Mouse (Mus musculus) erythroblast, embryonic 14.5 days (primary cell): ENCODE results near the gene Rasgrp2. TPM values are rescaled to one million over a fixed set of nuclear protein-coding genes. Genes with fewer than 3 reads are reported as not detected.
A peak's percentile ranks its signal among the peaks of the same experiment; 100 is the strongest.

ENCODE experiments used
- H3K27me3 ChIP-seq: 2 replicates; pipeline ENCODE4 v1.6.1; 2012; ENCODE audit warnings: inconsistent platforms; ENCODE audit not compliant: control insufficient read depth
- H3K36me3 ChIP-seq: 2 replicates; pipeline ENCODE4 v1.6.1; 2012; ENCODE audit warnings: mild to moderate bottlenecking, inconsistent platforms; ENCODE audit not compliant: control insufficient read depth
- H3K4me1 ChIP-seq: 2 replicates; pipeline ENCODE4 v1.6.1; 2012; ENCODE audit warnings: inconsistent platforms; ENCODE audit not compliant: control insufficient read depth
- H3K4me3 ChIP-seq: replicated peaks from 2 replicates; pipeline ENCODE3; 2012; ENCODE audit warnings: moderate library complexity, mild to moderate bottlenecking, inconsistent platforms
- H3K9me3 ChIP-seq: 2 replicates; pipeline ENCODE4 v1.6.1; 2012; ENCODE audit warnings: low read length, inconsistent platforms, mixed read lengths; ENCODE audit not compliant: control insufficient read depth
- GATA1 ChIP-seq: IDR thresholded peaks from 2 replicates; pipeline ENCODE4 v1.6.1; 2012; ENCODE audit warnings: low read length, inconsistent platforms, mixed read lengths
- TAL1 ChIP-seq: IDR thresholded peaks from 3 replicates; pipeline ENCODE4 v1.6.1; 2012; ENCODE audit warnings: low read length, inconsistent platforms, mixed read lengths
- polyA plus RNA-seq: library from polyadenylated mRNA; stranded (reverse); fragments of >175 nt; gene quantifications from 2 replicates; pipeline ENCODE4 v1.2.3, GENCODE M21; 2012

Gene Rasgrp2
- polyA plus RNA-seq, 1 experiment: 0.71 TPM

DNA sequence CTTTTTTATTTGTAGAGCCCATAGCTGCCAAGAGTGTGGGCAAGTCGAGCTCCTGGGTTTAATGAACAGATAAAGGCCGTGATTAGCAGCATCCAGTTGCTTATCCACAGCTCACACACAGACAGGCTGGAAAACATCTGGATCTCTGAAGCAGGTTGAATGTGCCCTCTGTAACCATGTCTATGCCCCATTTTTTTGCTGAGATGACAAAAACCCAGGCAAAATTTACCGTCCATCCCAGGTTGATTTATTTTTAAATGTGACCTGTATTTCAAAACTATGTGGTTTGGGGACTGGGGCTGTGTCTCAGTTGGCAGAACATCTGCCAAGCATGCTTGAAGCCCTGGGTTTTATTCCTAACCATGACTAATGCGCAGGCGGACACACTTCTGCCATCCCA, 10.0 kb downstream of the Rasgrp2 start:
- no peaks in the 10 kb centered on the region for H3K9me3 ChIP-seq
- peaks cover 5% of the 10 kb centered on the region for H3K4me1 ChIP-seq
- TF ChIP-seq TAL1: no peak
- TF ChIP-seq GATA1: no peak
- no peaks in the 10 kb centered on the region; the same call in 1 of the 2 replicates for H3K36me3 ChIP-seq
- H3K4me3 ChIP-seq: no peak overlapping the region
- no peaks in the 10 kb centered on the region for H3K27me3 ChIP-seq

DNA sequence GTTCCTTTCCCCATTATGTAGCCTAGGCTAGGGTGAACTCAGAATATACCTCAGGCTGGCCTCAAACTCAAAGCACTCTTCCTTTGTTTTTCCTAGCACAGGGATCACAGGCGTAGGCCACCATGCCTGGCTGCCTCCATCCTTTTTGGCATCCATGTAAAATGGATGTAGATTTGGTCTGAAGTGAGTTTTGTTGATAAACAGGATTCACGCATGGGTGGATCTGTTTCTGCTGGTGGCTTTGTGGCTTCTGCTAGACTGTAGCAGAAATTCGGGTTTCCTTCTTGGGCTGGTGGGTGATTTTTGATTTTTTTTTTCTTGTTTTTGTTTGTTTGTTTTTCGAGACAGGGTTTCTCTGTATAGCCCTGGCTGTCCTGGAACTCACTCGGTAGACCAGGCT, 10.8 kb downstream of the Rasgrp2 start:
- Histone ChIP-seq H3K4me1 (peaks cover under 1% of the 10 kb centered on the region), H3K36me3 (no peaks in the 10 kb centered on the region; the same call in 1 of the 2 replicates)
- TF ChIP-seq GATA1 (no peak), TAL1 (no peak)

DNA sequence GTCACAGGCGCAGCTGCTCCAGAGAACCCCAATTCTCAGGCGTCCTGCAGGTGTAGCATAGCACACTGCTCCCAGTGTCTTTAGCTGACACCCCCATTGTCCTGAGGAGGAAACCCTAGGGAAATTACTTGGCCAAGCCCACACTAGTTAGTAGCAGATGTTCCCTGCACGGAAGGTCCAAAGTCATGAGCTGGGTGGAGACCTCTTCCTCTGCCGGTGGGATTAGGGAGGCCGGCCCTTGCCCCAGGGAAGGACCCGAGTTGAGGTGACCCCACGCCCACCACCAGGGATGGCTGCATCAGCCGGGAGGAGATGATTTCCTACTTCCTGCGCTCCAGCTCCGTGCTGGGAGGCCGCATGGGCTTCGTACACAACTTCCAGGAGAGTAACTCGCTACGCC, 13.7 kb downstream of the Rasgrp2 start:
- no peaks in the 10 kb centered on the region for H3K9me3 ChIP-seq

More for the DNA sequence above, 10.8 kb downstream of the Rasgrp2 start:
- H3K4me3 ChIP-seq: no peak overlapping the region
- H3K27me3 ChIP-seq: no peaks in the 10 kb centered on the region
- no peaks in the 10 kb centered on the region for H3K9me3 ChIP-seq

DNA sequence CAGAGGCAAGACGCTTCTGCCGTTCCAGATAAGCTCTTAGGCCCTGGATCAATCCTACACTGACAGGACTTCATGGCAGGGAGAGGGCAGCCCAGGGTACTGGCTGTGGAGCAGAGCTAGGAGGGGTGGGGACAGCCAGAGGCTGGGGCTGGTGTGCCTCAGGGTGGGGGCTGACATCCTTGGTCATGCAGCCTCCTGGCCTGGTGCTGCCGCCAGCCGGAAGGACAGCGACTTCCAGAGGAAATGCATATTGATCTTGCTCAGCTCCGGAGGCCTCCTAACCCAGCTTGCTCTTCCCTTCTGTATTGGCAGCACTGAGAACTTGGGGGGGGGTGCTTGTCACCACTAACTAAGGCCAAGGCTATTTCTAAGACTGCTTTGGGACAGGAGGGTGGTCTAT, 16.3 kb downstream of the Rasgrp2 start:
- no peaks in the 10 kb centered on the region for H3K36me3 ChIP-seq
- no peak overlapping the region for H3K4me3 ChIP-seq
- H3K27me3 ChIP-seq: peaks cover 45% of the 10 kb centered on the region
- H3K9me3 ChIP-seq: no peaks in the 10 kb centered on the region
- TF ChIP-seq TAL1: no peak
- TF ChIP-seq GATA1: no peak
- H3K4me1 ChIP-seq: peaks cover 6% of the 10 kb centered on the region

More for the DNA sequence above, 13.7 kb downstream of the Rasgrp2 start:
- no peaks in the 10 kb centered on the region; the same call in 1 of the 2 replicates for H3K36me3 ChIP-seq
- H3K4me3 ChIP-seq: no peak overlapping the region
- peaks cover 18% of the 10 kb centered on the region for H3K27me3 ChIP-seq
- no peaks in the 10 kb centered on the region for H3K4me1 ChIP-seq
- TF ChIP-seq GATA1 (no peak), TAL1 (no peak)

- H3K9me3 ChIP-seq: no peaks in the 10 kb centered on the region
- TF ChIP-seq TAL1 (no peak), GATA1 (no peak)
- H3K27me3 ChIP-seq: peaks cover 53% of the 10 kb centered on the region
- no peak overlapping the region for H3K4me3 ChIP-seq
- H3K4me1 ChIP-seq: peaks cover 6% of the 10 kb centered on the region
- no peaks in the 10 kb centered on the region for H3K36me3 ChIP-seq
Observed at GRCm38 (mm10) chr19:6416124-6416770, 17.1 kb downstream of the Rasgrp2 start.

DNA sequence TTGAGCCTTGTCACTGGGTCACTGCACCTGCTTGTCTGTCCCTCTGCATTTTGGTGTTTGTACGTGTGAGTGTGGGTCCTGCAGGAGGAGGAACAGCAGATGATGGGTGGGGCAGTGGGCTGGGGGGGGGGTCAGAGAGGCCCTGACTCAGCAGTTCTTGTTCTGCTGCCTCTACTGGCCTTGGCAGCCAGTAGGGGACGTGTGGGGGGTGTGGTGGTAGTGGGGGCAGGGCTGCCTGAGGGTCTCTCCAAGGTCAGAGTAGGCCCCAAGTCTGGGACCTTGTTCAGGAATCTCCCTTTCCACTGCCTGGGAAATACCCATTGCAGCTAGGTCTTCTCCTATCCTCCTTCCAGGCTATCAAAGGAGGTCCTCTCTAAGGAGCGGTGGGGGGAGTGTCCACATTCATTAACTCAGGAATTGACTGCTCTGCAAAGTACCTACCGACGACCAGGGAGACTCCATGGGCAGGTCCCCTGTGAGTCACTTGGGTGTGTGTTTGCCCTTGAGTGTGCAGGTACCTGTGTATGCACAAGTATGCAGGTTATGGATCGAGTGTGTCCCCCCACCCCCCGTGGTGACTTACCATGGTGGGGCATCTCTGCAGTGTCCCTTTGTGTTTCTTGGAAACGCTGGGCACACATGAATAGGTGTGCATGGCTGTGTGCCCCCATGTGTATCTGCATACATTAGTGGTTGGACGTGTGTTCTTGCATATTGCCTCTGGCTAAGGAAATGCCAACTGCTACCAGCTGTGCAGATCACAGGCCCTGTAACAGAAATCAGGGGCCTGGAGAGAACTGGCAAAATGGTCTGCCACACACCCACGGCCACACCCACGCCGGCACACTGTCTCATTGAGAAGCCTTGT, 18.0 kb downstream of the Rasgrp2 start:
- Histone ChIP-seq H3K4me1 (peaks cover 6% of the 10 kb centered on the region), H3K36me3 (no peaks in the 10 kb centered on the region), H3K27me3 (peaks cover 54% of the 10 kb centered on the region), H3K4me3 (no peak overlapping the region), H3K9me3 (no peaks in the 10 kb centered on the region)
- no peak for TF ChIP-seq TAL1
- no peak for TF ChIP-seq GATA1

DNA sequence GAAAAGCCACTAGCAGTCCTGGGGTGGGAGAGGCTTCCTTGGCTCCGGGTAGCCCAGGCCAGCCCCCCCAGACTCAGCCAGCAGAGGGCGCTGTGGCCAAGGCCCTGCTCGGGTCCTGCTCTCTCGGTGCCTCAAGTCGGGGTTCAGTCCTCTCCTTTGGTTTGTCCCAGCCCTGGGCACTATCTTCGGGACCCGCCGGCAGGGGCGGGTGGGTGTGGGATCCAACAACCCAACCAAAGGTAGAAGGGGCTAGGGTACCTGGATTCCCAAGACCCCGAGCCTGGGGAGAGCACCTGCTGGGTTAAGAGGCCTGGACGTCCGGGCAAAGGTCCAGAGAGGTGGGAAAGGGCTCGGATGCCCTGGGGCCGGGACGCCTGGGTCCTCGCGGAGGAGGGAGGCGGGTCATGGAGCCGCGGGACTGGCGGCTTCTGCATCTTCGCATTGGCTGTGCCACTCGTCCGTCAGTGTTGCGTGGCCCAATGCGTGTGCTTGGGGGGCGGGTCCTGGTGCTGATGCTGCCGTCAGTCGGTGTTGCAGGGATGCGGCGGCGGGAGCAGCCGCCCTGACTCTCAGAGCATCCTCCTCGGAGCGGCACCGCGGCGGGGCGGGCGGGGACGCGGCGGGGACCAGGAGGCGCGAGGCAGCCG, 19.2 kb downstream of the Rasgrp2 start, which contains the start of gene Nrxn2:
Nrxn2 (plus strand) TSS at position 499 of the 647 bp plus-strand sequence.
- Histone ChIP-seq H3K36me3 (no peaks in the 10 kb centered on the region), H3K4me3 (peak within 1 kb of the TSS; percentile 48), H3K27me3 (peaks cover 56% of the 10 kb centered on the region), H3K4me1 (peaks cover 6% of the 10 kb centered on the region), H3K9me3 (no peaks in the 10 kb centered on the region)
- TF ChIP-seq TAL1: no peak
- no peak for TF ChIP-seq GATA1

DNA sequence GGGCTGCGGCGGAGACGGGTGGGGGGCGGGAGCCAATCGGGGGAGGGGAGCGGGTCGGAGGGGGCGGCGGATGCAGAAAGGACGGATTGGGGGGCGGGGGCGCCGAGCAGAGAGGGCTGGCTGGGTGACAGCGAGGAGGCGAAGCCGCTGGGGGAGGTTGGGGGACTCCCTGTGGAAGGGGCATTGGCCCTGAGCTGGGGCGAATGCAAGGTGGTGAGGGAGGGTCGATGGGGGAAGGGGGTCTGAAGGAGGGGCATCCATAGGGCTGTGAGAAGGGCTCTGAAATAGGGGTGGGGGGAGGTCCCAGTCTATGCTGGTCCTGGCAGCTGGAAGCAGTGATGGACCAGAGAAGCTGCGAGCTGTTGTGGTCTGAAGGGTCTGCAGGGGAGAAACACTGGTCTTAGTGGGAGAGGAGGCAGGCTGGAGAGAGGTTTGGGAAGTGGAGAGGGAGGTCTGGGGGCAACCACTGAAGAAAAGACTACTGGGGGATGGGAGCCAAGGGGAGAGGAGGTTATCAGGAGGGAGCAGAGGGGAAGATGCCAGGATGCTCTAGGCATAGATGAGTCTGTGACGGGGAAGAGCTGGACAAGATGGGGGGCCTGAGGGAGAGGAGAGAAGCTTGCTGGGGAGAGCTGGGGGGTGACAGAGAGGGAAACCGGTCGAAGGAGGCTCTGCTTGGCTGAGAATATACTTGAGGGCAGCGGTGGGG, 20.0 kb downstream of the Rasgrp2 start:
- TF ChIP-seq TAL1 (no peak), GATA1 (no peak)
- H3K4me3 ChIP-seq: no peak overlapping the region
- H3K36me3 ChIP-seq: no peaks in the 10 kb centered on the region
- peaks cover 62% of the 10 kb centered on the region for H3K27me3 ChIP-seq
- no peaks in the 10 kb centered on the region for H3K9me3 ChIP-seq
- H3K4me1 ChIP-seq: peaks cover 6% of the 10 kb centered on the region
